Mouse (Mus musculus) lung, embryonic 15.5 days (tissue): Measurements from ENCODE around the gene Slc25a17. TPM values are rescaled to one million over a fixed set of nuclear protein-coding genes. Genes with fewer than 3 reads are reported as not detected.

Experiments used
- ATAC-seq: fragments of 200-750 bp; cut with Nextera tagmentation; 2 replicates; pipeline ENCODE4 v1.8.0; 2017; ENCODE audit warnings: moderate number of reproducible peaks, borderline replicate concordance; ENCODE audit not compliant: low FRiP score, low TSS enrichment; ENCODE audit errors: extremely low read depth
- H3K27ac ChIP-seq: fragments of 300-500 bp; sonication (generic); 2 replicates; pipeline ENCODE4 v1.5.1; 2015; ENCODE audit warnings: moderate library complexity, mild to moderate bottlenecking, inconsistent platforms
- H3K27me3 ChIP-seq: fragments of 300-500 bp; sonication (generic); 2 replicates; pipeline ENCODE4 v1.6.1; 2015; ENCODE audit warnings: inconsistent platforms
- H3K36me3 ChIP-seq: fragments of 300-500 bp; sonication (generic); 2 replicates; pipeline ENCODE4 v1.6.1; 2015; ENCODE audit warnings: inconsistent platforms
- H3K4me1 ChIP-seq: fragments of 300-500 bp; sonication (generic); 2 replicates; pipeline ENCODE4 v1.6.1; 2015; ENCODE audit warnings: inconsistent platforms
- H3K4me2 ChIP-seq: fragments of 300-500 bp; sonication (generic); 2 replicates; pipeline ENCODE4 v1.6.1; 2015; ENCODE audit warnings: inconsistent platforms, mild to moderate bottlenecking, moderate library complexity
- H3K4me3 ChIP-seq: fragments of 300-500 bp; sonication (generic); 2 replicates; pipeline ENCODE4 v1.5.1; 2015; ENCODE audit warnings: mild to moderate bottlenecking, inconsistent platforms
- H3K9ac ChIP-seq: fragments of 300-500 bp; sonication (generic); 2 replicates; pipeline ENCODE4 v1.6.1; 2015; ENCODE audit warnings: inconsistent platforms
- H3K9me3 ChIP-seq: fragments of 300-500 bp; sonication (generic); 2 replicates; pipeline ENCODE4 v1.6.1; 2016; ENCODE audit warnings: inconsistent platforms
- WGBS: fragments of 180-500 bp; shearing (Covaris S2); methylation state at CpG from one replicate; pipeline ENCODE4 v1.1.7; 2015; 5-methylcytosine and 5-hydroxymethylcytosine counted together
- polyA plus RNA-seq: library from polyadenylated mRNA; unstranded; fragments of >200 nt; fragmentation: Nextera tagmentation; extraction: Ambion mirVana; gene quantifications from 2 replicates; pipeline ENCODE4 v1.2.1, GENCODE M21; 2015

Slc25a17 gene
- polyA plus RNA-seq, 1 experiment from 2014 or later: 112 TPM

GRCm38 (mm10) chr15:81368601-81369000, 8.0 kb upstream of the Slc25a17 start:
- no peaks in the 10 kb centered on the region for H3K4me1 ChIP-seq
- H3K27ac ChIP-seq: no peak overlapping the region
- no peak for ATAC-seq
- no peak overlapping the region for H3K4me2 ChIP-seq
- H3K9me3 ChIP-seq: no peaks in the 10 kb centered on the region
- no peak overlapping the region for H3K4me3 ChIP-seq
- peaks cover 85% of the 10 kb centered on the region for H3K36me3 ChIP-seq
- no peaks in the 10 kb centered on the region for H3K27me3 ChIP-seq
- 86% methylated on average over 1 of the region's 1 CpGs for WGBS
- no peak overlapping the region for H3K9ac ChIP-seq

- H3K27ac ChIP-seq: no peak overlapping the region
- no peaks in the 10 kb centered on the region for H3K9me3 ChIP-seq
- no peak for ATAC-seq
- WGBS: 73% methylated on average over 4 of the region's 4 CpGs
- no peak overlapping the region for H3K4me3 ChIP-seq
- H3K4me2 ChIP-seq: no peak overlapping the region
- no peak overlapping the region for H3K9ac ChIP-seq
- H3K4me1 ChIP-seq: peaks cover 4% of the 10 kb centered on the region; the same call in 1 of the 2 replicates
- H3K27me3 ChIP-seq: no peaks in the 10 kb centered on the region
- peaks cover 75% of the 10 kb centered on the region for H3K36me3 ChIP-seq
These were observed 5.6 kb upstream of the Slc25a17 start for GRCm38 (mm10) chr15:81366241-81366640.

- H3K9ac ChIP-seq: no peak overlapping the region
- H3K4me2 ChIP-seq: no peak overlapping the region
- no peaks in the 10 kb centered on the region for H3K27me3 ChIP-seq
- peaks cover 7% of the 10 kb centered on the region; the same call in 1 of the 2 replicates for H3K4me1 ChIP-seq
- H3K27ac ChIP-seq: no peak overlapping the region
- 82% methylated on average over 8 of the region's 8 CpGs for WGBS
- peaks cover 65% of the 10 kb centered on the region for H3K36me3 ChIP-seq
- ATAC-seq: no peak
- no peaks in the 10 kb centered on the region for H3K9me3 ChIP-seq
- no peak overlapping the region for H3K4me3 ChIP-seq
These were observed 4.6 kb upstream of the Slc25a17 start for GRCm38 (mm10) chr15:81365246-81365645.

- H3K4me3 ChIP-seq: no peak overlapping the region
- H3K9me3 ChIP-seq: no peaks in the 10 kb centered on the region
- H3K4me1 ChIP-seq: peaks cover 16% of the 10 kb centered on the region
- H3K36me3 ChIP-seq: peaks cover 58% of the 10 kb centered on the region
- no peak for ATAC-seq
- 83% methylated on average over 1 of the region's 1 CpGs for WGBS
- H3K9ac ChIP-seq: no peak overlapping the region
- H3K27me3 ChIP-seq: no peaks in the 10 kb centered on the region
- H3K27ac ChIP-seq: no peak overlapping the region
- H3K4me2 ChIP-seq: no peak overlapping the region
These were observed 3.7 kb upstream of the Slc25a17 start for GRCm38 (mm10) chr15:81364271-81364670.

- WGBS: 78% methylated on average over 1 of the region's 1 CpGs
- Histone ChIP-seq H3K27me3 (no peaks in the 10 kb centered on the region), H3K4me3 (no peak overlapping the region), H3K4me2 (no peak overlapping the region), H3K36me3 (peaks cover 46% of the 10 kb centered on the region), H3K27ac (no peak overlapping the region), H3K9ac (no peak overlapping the region), H3K4me1 (peaks cover 21% of the 10 kb centered on the region), H3K9me3 (no peaks in the 10 kb centered on the region)
- no peak for ATAC-seq
These were observed 1.9 kb upstream of the Slc25a17 start for GRCm38 (mm10) chr15:81362501-81362900.

- Histone ChIP-seq H3K9ac (no peak overlapping the region), H3K9me3 (no peaks in the 10 kb centered on the region), H3K4me3 (peak overlapping the region; percentile 81; the same call in 1 of the 2 replicates), H3K4me1 (peaks cover 21% of the 10 kb centered on the region), H3K36me3 (peaks cover 36% of the 10 kb centered on the region), H3K4me2 (peak overlapping the region; percentile 77), H3K27me3 (no peaks in the 10 kb centered on the region), H3K27ac (peak overlapping the region; percentile 83; the same call in 1 of the 2 replicates)
- ATAC-seq: no peak
- 35% methylated on average over 10 of the region's 10 CpGs for WGBS
These were observed 904 bp upstream of the Slc25a17 start for GRCm38 (mm10) chr15:81361417-81362015.

- H3K9ac ChIP-seq: no peak overlapping the region
- WGBS: 34% methylated on average over 6 of the region's 6 CpGs
- no peaks in the 10 kb centered on the region for H3K27me3 ChIP-seq
- H3K4me3 ChIP-seq: peak overlapping the region; percentile 81
- H3K4me2 ChIP-seq: peak overlapping the region; percentile 77
- H3K4me1 ChIP-seq: peaks cover 21% of the 10 kb centered on the region
- H3K9me3 ChIP-seq: no peaks in the 10 kb centered on the region
- ATAC-seq: peak; percentile 68; the same call in 1 of the 2 replicates
- H3K36me3 ChIP-seq: peaks cover 31% of the 10 kb centered on the region
- H3K27ac ChIP-seq: peak overlapping the region; percentile 83
These were observed 401 bp upstream of the Slc25a17 start for GRCm38 (mm10) chr15:81361022-81361404.

GRCm38 (mm10) chr15:81359421-81359820, 1.2 kb downstream of the Slc25a17 start:
- Histone ChIP-seq H3K9me3 (no peaks in the 10 kb centered on the region), H3K9ac (no peak overlapping the region), H3K27ac (no peak overlapping the region), H3K27me3 (no peaks in the 10 kb centered on the region), H3K36me3 (peaks cover 15% of the 10 kb centered on the region), H3K4me3 (peak overlapping the region; percentile 81; the same call in 1 of the 2 replicates), H3K4me1 (peaks cover 21% of the 10 kb centered on the region), H3K4me2 (peak overlapping the region; percentile 77)
- WGBS: 82% methylated on average over 5 of the region's 5 CpGs
- no peak for ATAC-seq

GRCm38 (mm10) chr15:81358943-81359342, 1.7 kb downstream of the Slc25a17 start:
- no peak for ATAC-seq
- Histone ChIP-seq H3K36me3 (peaks cover 12% of the 10 kb centered on the region; the same call in 1 of the 2 replicates), H3K9ac (no peak overlapping the region), H3K27me3 (no peaks in the 10 kb centered on the region), H3K4me3 (no peak overlapping the region), H3K4me2 (peak overlapping the region; percentile 77; the same call in 1 of the 2 replicates), H3K9me3 (no peaks in the 10 kb centered on the region), H3K27ac (no peak overlapping the region), H3K4me1 (peaks cover 21% of the 10 kb centered on the region)
- 65% methylated on average over 3 of the region's 3 CpGs for WGBS

- Histone ChIP-seq H3K9ac (no peak overlapping the region), H3K4me1 (peaks cover 21% of the 10 kb centered on the region), H3K27me3 (no peaks in the 10 kb centered on the region), H3K4me3 (no peak overlapping the region), H3K36me3 (no peaks in the 10 kb centered on the region), H3K9me3 (no peaks in the 10 kb centered on the region), H3K27ac (no peak overlapping the region), H3K4me2 (no peak overlapping the region)
- WGBS: 43% methylated on average over 5 of the region's 5 CpGs
- ATAC-seq: no peak
These were observed 3.7 kb downstream of the Slc25a17 start for GRCm38 (mm10) chr15:81356946-81357345.

- H3K4me3 ChIP-seq: no peak overlapping the region
- peaks cover 20% of the 10 kb centered on the region for H3K4me1 ChIP-seq
- no peaks in the 10 kb centered on the region for H3K36me3 ChIP-seq
- no peak overlapping the region for H3K27ac ChIP-seq
- H3K9ac ChIP-seq: no peak overlapping the region
- no peaks in the 10 kb centered on the region for H3K9me3 ChIP-seq
- ATAC-seq: no peak
- H3K4me2 ChIP-seq: no peak overlapping the region
- H3K27me3 ChIP-seq: no peaks in the 10 kb centered on the region
- WGBS: 56% methylated on average over 3 of the region's 3 CpGs
These were observed 5.4 kb downstream of the Slc25a17 start for GRCm38 (mm10) chr15:81355146-81355761.

GRCm38 (mm10) chr15:81352638-81353037, 8.0 kb downstream of the Slc25a17 start:
- Histone ChIP-seq H3K36me3 (no peaks in the 10 kb centered on the region), H3K4me2 (no peak overlapping the region), H3K4me3 (no peak overlapping the region), H3K27me3 (no peaks in the 10 kb centered on the region), H3K9ac (no peak overlapping the region), H3K9me3 (no peaks in the 10 kb centered on the region), H3K4me1 (peaks cover 6% of the 10 kb centered on the region), H3K27ac (no peak overlapping the region)
- ATAC-seq: no peak
- WGBS: 46% methylated on average over 1 of the region's 1 CpGs
